Mouse (Mus musculus) MEL (cell line): ENCODE results near the gene Dock1.

Experiments
- ELF1 ChIP-seq: IDR thresholded peaks from 2 replicates; pipeline ENCODE4 v1.6.1; 2014; ENCODE audit warnings: low read depth, mild to moderate bottlenecking, inconsistent platforms, low read length, improper control_type of control experiment, moderate library complexity
- EP300 ChIP-seq, 2 experiments: IDR thresholded peaks; 2 replicates each; pipeline ENCODE4 v1.6.1; 2011; ENCODE audit warnings: improper control_type of control experiment in 2 of 2, low read length in 2 of 2, low read depth in 1 of 2, mild to moderate bottlenecking in 1 of 2
- POLR2AphosphoS2 ChIP-seq: IDR thresholded peaks from 2 replicates; pipeline ENCODE4 v1.6.1; 2011; ENCODE audit warnings: low read length, improper control_type of control experiment
- ZKSCAN1 ChIP-seq: IDR thresholded peaks from 2 replicates; pipeline ENCODE4 v1.6.1; 2012; ENCODE audit warnings: low read depth, mild to moderate bottlenecking, inconsistent platforms, low read length, improper control_type of control experiment, moderate library complexity

- TF ChIP-seq EP300 (IDR thresholded peaks at IDR 0.05; ENCODE audit: low read depth in 1 of 2, low read length in 2 of 2) (no peak), ZKSCAN1 (no peak), POLR2AphosphoS2 (no peak), ELF1 (no peak)
Measured at GRCm38 (mm10) chr7:134673135-134673534, 2.7 kb downstream of the Dock1 start.
